Mouse (Mus musculus) ovary, postnatal 36 days (tissue): ENCODE data around the gene Tspyl3.

Source experiments
- DNase-seq: peaks from one replicate; pipeline ENCODE4 v3.0.0; 2022; ENCODE audit warnings: low spot score, mixed read lengths

The Tspyl3 gene

GRCm38 (mm10) chr2:153227959-153228358 lies 2.7 kb upstream of the Tspyl3 start:
- DNase-seq: no peak

GRCm38 (mm10) chr2:153225595-153225953 lies 333 bp upstream of the Tspyl3 start:
- no peak for DNase-seq

DNA sequence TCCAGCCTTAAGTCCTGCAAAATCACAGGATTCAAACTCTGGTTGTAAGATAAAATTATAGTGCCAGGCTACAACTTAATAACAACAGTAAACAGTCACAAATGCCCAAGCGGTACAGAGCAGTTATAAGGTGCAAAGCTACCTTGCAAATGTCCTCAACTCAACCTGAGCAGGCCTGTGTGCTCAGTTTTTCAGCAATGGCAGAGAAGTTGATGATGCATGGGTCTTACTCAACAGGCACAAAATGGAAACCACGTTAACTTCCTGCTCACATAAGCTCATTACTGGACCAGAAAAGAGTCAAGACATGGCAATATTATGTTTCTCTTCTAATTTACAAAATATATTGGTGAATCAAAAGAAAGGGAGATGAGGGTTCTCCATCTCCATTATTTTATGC lies 2.7 kb downstream of the Tspyl3 start:
- no peak for DNase-seq

GRCm38 (mm10) chr2:153222130-153222529 lies 3.1 kb downstream of the Tspyl3 start:
- no peak for DNase-seq

GRCm38 (mm10) chr2:153221620-153222019 lies 3.6 kb downstream of the Tspyl3 start:
- DNase-seq: no peak

DNA sequence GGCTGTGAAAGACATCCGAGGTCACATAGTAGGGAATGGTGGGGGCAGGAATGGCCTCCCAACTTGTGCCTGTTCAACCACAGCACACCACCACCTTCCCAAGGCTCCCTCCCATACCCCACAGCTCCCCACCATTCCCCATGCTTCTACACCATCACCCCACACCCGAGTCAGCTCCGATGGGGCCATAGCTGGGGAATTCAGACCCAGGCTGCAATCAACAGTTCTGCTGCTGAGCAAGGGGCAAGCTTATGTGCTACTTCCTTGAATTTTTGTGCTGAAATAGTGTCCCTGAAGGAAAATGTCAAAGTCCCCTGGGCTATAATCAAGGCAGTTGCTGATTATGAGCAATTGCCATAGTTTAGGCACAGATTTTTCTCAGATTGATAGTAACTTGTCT lies 6.7 kb downstream of the Tspyl3 start:
- DNase-seq: no peak

GRCm38 (mm10) chr2:153217826-153218340 lies 7.4 kb downstream of the Tspyl3 start:
- DNase-seq: no peak

- DNase-seq: no peak
These were observed 9.8 kb downstream of the Tspyl3 start for GRCm38 (mm10) chr2:153215421-153215820.

- DNase-seq: no peak
These were observed 10.4 kb downstream of the Tspyl3 start for GRCm38 (mm10) chr2:153214771-153215259.

GRCm38 (mm10) chr2:153213351-153213750 lies 11.9 kb downstream of the Tspyl3 start:
- no peak for DNase-seq

- no peak for DNase-seq
These were observed 13.8 kb downstream of the Tspyl3 start for GRCm38 (mm10) chr2:153211451-153211850.

GRCm38 (mm10) chr2:153209286-153209685 lies 16.0 kb downstream of the Tspyl3 start:
- no peak for DNase-seq

- no peak for DNase-seq
These were observed 17.1 kb downstream of the Tspyl3 start for GRCm38 (mm10) chr2:153208149-153208548.

DNA sequence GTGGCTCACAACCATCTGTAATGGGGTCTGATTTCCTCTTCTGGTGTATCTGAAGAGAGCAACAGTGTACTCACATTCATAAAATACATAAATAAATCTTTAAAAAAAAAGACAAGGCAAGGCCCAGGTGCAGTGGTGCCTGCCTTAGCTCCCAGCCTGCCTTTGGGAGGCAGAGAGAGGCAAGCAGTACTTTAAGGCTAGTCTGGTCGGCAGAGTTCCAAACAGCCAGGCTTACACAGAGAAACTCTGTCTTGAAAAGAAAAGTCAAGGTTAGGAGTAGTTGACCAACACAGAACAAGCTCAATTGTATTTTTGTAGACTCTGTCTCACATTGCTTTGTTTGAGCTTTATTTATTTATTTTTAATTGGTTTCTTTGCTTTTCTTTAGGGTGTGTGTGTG lies 22.5 kb downstream of the Tspyl3 start:
- DNase-seq: peak; percentile 47

DNA sequence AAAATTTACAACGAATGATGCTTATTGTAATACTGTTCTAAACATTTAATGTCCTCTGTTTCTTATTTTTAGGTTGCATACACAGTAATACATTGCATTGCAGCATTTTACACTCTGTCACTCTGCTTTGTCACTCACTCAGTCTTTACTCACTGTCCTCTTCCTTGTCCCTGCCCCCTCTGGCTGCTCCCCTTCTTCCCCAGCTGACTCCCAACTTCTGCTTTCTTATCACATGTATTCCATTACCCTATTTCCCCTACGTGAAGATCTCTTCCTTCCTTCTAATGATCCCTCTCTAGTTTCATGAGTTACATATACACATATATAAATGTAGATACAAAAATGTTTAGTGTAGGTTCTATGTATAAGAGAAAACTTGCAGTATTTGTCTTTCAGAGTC lies 26.1 kb downstream of the Tspyl3 start:
- DNase-seq: no peak

DNA sequence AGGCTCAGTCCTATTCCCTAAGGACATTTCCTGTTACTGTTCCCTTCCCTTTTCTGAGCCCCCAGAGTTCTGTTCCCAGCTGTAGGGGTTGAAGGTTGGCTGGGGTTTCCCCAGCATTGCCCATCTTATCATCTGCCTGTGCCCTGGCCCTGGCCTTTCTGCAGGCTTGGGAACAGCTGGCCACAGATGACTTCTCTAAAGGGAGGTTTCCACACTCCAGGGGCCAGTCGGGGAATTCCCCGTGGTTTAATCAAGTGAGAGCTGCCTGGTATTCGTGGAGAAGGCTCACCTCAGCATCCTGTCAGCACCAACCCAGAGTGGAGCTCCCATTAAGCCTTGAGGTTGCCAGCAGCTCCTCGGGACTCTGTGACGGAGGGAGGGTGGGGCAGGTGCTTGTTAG lies 26.8 kb downstream of the Tspyl3 start:
- DNase-seq: peak; percentile 21

GRCm38 (mm10) chr2:153194255-153194654 lies 31.0 kb downstream of the Tspyl3 start:
- DNase-seq: no peak

DNA sequence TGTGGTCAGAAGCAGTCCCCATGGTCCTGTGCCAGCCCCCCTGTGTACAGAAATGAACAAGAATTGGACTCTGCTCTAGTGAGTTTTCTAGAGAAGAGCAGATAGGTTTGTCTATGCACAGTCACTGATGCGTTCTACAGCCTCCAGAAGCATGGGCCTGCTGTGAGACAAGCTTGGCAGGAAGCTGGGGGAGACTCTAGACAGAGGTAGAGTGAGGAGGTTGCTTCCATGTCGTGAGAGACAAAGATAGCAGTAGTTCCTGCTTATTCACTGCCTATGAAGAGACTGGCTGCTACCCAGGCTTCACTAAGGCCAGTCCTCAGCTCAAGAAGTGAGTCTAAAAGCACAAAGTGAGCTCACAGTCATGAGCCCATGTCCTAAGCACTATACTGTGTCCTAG lies 34.0 kb downstream of the Tspyl3 start:
- DNase-seq: no peak

- DNase-seq: no peak
These were observed 37.4 kb downstream of the Tspyl3 start for GRCm38 (mm10) chr2:153187848-153188247.

DNA sequence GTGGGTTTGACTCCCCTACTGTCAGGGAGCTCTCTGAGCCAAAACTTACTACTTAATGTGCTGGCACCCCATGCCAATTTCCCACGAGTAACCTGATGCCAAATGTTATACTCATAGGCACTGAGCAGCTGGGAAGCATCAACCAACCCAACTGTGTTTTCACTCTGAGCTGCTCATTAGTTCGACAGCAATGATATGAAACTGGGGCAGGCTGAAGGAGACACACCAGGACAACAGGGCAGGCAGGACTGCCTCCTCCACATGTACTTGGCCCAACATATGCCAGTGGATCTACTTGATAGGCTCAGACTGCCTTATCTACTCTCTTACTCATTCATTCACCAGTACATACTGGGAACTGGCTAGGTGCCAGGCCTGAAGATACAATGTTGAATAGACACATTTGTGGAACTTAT lies 39.1 kb downstream of the Tspyl3 start:
- no peak for DNase-seq

GRCm38 (mm10) chr2:153179961-153180360 lies 45.3 kb downstream of the Tspyl3 start:
- DNase-seq: no peak

DNA sequence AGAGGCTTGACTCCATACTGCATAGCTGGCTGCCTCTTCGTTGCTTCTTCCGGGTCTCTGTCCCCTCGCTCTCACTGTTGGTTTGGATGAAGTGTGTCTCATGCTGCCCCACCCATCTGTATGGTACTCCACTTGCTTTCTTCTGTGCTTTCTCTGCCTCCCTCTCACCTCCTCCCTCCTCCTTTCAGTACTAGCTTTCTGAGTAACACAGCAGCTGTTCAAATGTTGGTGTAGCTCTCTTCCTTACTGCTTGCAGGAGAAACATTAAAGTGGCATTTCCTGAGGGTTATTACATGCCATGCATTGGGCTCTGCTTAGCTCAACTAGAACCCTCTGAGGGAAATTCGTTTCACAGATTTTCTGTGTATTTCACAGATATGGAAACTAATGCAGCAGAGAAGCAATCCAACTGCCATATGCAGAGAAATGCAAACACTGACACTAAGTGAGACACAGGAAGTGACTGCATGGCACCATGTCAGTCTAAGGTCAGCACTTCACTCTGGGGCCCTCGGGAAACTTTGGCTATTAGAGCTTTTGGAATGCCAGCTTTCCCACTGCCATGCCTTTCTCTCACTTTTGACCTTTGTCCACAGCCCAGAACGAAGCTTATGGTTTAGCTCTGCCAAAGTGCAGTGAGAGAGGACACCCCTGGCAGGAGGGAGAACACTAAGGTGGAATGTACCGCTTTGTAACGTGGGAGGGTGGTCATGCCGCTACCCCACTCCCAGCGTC lies 45.9 kb downstream of the Tspyl3 start:
- no peak for DNase-seq

- DNase-seq: no peak
These were observed 48.1 kb downstream of the Tspyl3 start for GRCm38 (mm10) chr2:153177188-153177587.

GRCm38 (mm10) chr2:153175995-153176570 lies 49.2 kb downstream of the Tspyl3 start:
- no peak for DNase-seq
